Mouse (Mus musculus) monocyte, adult 59 days (primary cell): ENCODE data around the gene 5730596B20Rik. TPM values are rescaled to one million over a fixed set of nuclear protein-coding genes. Genes with fewer than 3 reads are reported as not detected.

Experiments
- total RNA-seq, 2 experiments: library from RNA; stranded (reverse); gene quantifications; one replicate each; pipeline ENCODE4 v1.2.4; 2023

Gene 5730596B20Rik
- total RNA-seq = not detected

DNA sequence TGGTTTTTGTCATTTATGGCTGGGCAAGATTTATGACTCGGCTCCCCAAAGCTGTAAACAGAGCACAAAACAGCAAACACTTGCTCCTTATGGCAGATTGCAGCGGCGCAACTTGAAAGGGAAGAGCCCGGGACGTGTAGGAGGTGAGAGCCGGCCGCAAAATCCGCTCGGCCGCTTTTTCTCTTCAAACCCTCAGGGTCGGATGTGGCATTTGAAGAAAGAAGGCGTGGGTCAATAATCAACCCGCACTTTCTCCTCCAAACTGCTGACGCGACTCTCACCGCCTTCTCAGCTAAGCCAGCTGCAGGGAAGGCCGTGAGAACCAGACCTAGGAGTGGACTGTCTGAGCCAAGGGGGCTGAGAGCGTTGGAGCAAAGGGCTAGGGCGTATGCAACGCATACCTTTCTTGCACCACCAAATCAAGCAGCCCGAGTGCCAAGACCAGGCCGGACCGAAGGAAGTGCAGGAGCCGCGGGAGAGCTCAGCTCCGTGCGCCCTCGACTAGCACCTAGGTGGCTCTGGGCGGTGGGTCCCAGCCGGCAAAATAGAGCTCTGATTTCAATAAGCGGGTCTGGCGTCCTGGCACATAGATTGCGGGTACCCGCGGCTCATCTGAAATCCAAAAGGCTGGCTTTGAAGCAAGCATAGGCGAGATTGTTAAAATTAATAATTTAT is at the start of gene 5730596B20Rik:
Gene 5730596B20Rik (plus strand): TSS at position 438 of the 675 bp plus-strand sequence.

DNA sequence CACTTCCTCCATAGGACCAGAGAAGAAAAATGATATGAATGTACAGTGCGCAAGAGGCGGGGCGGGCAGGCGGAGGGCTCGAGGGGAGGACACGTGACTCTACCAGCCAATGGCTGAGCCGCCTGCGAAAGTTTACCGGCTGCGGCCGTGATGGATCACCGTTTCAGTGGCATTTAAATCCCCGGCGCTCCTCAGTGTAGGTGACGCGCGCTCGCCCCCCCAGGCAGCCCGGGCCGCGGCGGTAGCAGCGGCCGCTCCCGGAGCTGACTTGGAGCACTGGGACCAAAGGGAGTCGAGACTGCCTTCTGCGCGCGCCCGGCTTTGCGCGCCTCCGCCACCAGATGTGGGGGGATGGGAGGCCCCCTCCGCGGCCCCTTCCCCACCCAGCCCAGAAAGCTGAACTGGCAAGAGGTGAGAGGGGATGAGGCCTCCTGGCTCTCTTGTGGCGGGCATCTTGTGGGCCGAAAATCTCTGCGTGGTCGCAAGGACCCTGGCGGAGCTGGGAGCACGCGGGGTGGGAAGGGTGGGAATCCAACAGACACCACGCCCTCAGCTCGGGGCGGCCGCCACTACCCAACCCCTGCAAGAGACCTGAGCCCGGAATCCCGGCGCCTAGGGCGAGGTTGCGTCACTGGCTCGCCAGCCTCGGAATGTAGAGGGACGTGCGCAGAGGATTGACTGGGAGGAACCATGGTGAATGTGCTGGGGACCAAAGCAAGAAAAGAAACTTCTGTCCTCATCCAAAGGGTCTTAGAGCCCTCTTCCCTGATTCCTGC is 18.8 kb upstream of the 5730596B20Rik start, which contains the start of gene Hoxa1:
Gene Hoxa1 (minus strand): TSS at position 42 of the 776 bp plus-strand sequence.

DNA sequence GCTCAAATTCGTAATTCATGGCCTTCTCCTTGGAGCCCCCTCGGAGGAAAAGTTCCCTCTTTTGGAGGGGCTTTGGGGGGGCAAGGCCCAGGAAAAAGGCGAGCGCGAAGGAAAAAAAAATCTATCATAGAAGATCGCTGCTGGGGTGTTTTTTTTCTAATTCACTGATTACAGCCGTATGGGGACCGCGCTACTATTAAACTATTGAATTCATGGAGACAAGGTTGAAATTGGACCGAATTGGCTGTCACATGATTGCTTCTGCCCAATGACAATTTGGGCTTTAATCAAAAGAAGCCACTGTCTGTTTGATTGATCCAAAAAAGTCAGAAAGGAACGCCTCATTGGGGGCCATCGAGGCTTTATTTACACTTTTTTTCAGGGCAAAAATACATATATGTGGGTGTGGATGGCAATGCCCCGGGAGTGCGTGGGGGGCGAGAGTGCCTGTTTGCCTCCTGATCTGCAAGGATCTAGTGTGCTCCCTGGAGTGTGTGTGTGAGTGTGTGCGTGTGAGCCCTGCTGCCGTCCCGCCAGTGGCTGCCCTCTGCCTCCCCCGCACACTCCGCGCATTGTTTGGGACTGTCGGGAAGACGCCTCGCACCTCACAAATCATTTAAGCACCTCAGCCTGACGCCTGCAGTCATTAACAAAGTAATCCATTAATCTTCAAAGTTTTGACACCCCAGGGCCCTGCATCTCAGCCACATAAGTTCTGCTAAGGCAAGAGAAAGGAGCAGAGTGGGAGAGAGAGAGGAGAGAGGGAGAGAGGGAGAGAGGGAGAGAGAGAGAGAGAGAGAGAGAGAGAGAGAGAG is 12.5 kb upstream of the 5730596B20Rik start, which contains the start of gene Hoxa2:
Gene Hoxa2 (minus strand): TSS at position 206 of the 815 bp plus-strand sequence.

DNA sequence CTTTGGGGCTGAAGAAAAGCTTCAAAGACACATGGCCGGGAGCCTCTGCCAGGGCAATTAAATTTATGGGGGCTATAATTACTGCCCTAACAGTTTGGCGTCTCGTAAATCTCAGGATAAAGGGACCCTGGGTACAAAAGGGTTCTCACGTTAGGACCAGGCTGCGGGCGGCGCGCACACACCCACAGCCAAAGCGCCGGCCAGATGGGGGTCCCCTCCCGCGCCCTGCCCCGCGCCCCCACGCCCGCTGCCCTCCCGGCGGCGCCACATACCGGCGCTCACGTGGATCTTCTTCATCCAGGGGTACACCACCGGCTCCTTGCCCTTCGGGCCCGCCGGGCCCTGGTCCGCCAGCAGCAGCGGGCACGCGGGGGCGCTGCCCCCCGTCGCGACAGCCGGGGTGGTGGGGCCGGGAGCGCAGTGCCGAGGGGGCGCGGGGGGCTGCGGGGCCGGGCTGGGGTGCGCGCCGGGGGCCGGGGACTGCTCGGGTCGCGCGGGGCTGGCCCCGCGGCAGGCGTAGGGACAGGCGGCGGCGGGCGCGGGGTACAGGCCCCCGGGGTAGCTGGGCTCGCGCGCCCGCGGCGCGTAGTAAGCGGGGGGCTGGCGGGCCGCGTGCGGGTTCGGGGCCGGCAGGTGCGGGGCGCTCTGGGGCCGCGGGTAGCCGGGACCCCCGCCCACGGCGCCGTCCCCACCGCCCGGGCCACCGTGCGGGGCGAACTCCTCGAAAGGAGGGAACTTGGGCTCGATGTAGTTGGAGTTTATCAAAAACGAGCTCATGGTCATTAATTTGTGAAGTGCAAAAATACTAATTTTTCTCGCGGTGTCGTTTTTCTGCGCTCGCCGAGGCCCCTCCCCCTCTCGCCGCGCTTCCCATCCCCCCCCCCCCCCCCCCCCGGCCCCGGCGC is 13.9 kb downstream of the 5730596B20Rik start, which contains the start of gene Hoxa4:
Gene Hoxa4 (minus strand): TSS at position 848 of the 905 bp plus-strand sequence.

DNA sequence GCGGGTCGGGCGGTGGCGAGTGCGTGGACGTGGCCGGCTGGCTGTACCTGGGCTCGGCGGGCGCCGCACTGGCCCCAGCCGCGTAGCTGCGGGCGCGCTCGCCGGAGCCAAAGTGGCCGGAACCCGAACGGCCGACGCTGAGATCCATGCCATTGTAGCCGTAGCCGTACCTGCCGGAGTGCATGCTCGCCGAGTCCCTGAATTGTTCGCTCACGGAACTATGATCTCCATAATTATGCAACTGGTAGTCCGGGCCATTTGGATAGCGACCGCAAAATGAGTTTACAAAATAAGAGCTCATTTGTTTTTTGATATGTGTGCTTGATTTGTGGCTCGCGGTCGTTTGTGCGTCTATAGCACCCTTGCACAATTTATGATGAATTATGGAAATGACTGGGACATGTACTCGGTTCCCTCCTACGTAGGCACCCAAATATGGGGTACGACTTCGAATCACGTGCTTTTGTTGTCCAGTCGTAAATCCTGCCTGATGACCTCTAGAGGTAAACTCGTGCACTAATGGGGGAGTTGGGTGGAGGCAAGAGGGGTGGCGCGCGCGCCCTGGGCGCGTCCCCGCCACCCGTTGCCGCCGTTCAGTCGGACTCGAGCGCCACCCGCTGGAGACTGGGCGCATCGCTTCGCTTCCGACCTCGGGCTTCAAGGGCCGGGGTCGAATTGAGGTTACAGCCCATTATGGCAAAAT is 26.9 kb downstream of the 5730596B20Rik start, which contains the start of gene Hoxa5:
Gene Hoxa5 (minus strand): TSS at position 538 of the 703 bp plus-strand sequence.

DNA sequence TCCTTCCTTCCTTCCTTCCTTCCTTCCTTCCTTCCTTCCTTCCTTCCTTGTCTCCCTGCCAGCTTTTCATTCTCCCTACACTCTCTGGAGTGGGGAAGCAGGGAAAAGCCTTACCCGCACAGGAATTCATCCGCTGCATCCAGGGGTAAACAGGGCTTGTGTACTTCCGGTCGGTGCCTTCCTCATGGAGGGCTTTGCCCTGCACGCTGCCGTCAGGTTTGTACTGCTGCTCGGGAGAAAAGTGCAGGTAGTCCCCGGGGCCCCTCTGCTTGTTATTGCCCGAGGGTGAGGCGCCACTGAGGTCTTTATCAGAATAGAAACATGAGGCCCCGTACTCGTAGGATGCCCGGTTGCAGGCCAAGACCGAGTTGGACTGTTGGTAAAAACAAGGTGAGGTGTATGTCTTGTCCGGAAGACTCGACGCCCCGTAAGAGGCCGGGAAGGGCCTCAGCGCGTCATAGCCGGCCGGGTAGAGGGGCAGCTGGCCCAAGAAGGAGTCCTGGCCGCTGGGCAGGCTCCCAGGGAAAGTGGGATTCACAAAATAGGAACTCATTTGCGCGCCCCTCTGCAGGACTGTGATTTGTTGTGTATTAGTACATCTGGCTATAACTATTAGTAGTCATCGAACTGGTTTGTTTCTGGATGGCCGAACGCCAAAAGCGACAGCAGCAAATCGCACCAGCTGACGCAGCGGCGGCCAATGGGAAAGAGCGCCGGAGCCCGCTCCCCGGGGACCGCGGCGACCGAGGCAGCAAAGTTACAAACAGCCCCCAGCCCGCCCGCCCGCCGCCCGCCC is 31.0 kb downstream of the 5730596B20Rik start, which contains the start of gene Hoxa6:
Gene Hoxa6 (minus strand): TSS at position 651 of the 796 bp plus-strand sequence.

DNA sequence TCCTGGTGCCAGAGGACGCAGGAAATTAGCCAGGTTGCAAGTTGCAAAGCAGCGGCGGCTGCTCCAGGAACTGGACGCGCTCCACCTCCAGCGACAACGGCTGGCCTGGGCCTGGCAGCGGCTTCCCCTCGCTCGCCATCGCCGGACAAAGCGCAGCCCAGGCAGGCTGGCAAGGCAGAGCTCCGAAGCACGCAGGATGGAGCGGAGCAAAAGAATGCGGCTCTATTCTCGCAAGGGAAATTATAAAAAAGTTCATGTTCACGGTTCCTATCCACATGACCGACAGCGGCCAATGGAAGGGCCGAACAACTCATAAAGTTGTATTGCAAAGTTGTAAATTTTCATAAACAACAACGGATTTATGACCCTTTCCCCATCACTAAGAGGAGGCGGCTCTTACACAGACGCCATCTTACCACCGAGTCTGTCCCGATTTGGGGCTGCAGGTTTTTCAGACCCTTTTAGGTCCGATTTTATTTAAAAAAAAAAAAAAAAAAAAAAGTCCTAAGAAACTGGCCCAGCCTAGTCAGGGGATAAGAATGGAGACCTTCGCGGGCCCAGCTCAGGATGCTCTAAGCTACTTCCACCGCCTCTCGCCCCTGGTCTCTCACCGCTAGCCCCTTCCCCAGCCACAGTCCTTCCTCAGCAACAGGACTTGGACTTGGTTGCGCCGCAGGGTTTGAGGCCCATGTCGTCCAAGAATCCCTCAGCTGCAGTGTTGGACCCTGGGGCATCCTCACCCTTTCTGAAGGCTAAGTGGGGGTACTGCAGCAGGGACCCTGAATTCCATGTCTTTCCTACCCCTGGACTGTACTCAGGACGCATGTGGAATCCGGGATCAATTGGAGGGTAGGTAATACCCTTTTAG is 36.1 kb downstream of the 5730596B20Rik start, which contains the start of the genes Hoxa3 and Gm28308:
Gene Hoxa3 (minus strand): TSS at position 218 of the 868 bp plus-strand sequence.
Gene Gm28308 (minus strand): TSS at position 221 of the 868 bp plus-strand sequence.

DNA sequence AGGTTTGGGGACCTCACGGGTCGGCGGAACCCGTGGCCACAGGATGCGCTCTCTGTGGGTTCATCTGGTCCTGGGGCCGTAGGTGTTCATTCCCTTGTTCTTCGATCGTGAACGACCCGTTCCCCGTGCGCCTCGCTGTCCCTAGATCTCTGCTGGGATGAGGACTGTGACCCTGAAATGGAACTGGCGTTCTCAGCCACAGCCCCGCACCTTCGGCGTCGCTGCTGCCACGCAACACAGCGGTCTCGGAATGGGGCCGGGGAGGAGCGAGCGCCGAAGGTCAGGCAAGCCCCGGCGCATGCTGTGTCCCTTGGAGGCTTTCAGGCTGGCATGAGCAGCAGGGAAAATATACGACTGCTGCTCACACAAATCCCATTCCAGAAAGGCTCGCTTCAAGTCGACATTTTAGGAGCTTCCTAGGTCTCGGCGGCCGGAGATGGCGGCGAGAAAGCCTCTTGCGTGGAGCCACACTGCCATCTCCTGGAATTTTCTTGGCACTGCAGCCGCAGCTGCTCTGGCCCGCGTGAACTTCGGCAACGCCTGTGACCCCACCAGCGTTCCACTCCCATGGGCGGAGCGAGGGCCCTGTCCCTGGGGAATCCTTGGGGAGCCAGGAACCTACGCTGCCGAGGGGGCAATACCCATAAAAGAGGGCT is 44.2 kb downstream of the 5730596B20Rik start, which contains the start of gene Hoxa7:
Gene Hoxa7 (minus strand): TSS at position 518 of the 656 bp plus-strand sequence.

Other genes with a start within 250 kb of the 5730596B20Rik start
- gene Skap2, start 164.9 kb upstream of the 5730596B20Rik start, total RNA-seq = 100 to 1,000 TPM; 179 to 182 TPM
- under 1 TPM; 0.34 to 0.55 TPM for gene Hoxa1, start 19.2 kb upstream of the 5730596B20Rik start, total RNA-seq
- gene Hoxa2, start 12.7 kb upstream of the 5730596B20Rik start, total RNA-seq = not detected
- gene Hoxa4, start 14.3 kb downstream of the 5730596B20Rik start, total RNA-seq = not detected
- gene Hoxa5, start 27.1 kb downstream of the 5730596B20Rik start, total RNA-seq = under 1 TPM in 1 of 2 experiments, not detected in 1; 0.27 TPM
- not detected for gene Hoxa6, start 31.2 kb downstream of the 5730596B20Rik start, total RNA-seq
- under 1 TPM in 1 of 2 experiments, not detected in 1; 0.24 TPM for gene Hoxa3, start 35.8 kb downstream of the 5730596B20Rik start, total RNA-seq
- not detected for gene Gm28308, start 35.8 kb downstream of the 5730596B20Rik start, total RNA-seq
- not detected for gene Hoxa7, start 44.4 kb downstream of the 5730596B20Rik start, total RNA-seq
- gene Hoxa9, start 53.6 kb downstream of the 5730596B20Rik start, total RNA-seq = not detected
- not detected for gene Hoxa10, start 63.4 kb downstream of the 5730596B20Rik start, total RNA-seq
- not detected for gene Hoxa11, start 68.3 kb downstream of the 5730596B20Rik start, total RNA-seq
- gene Hoxa13, start 83.4 kb downstream of the 5730596B20Rik start, total RNA-seq = not detected
- not detected for gene Evx1, start 136.0 kb downstream of the 5730596B20Rik start, total RNA-seq